Mouse (Mus musculus) naive thymus-derived CD4-positive, alpha-beta T cell, adult 2 months (primary cell): Measurements from ENCODE around the gene Map3k13.
"Not testable (repeated sequence)": the region's sequence is repeated elsewhere in the genome, so short reads cannot be mapped to it uniquely, and the experiment has no call there.

ENCODE experiments used
- DNase-seq: peaks from one replicate; pipeline ENCODE4 v3.0.0-alpha.2; 2011; ENCODE audit warnings: low read depth

Map3k13 gene

GRCm38 (mm10) chr16:21906902-21907301, 112.8 kb downstream of the Map3k13 start:
- DNase-seq: no peak

- not testable (repeated sequence) for DNase-seq
Observed at GRCm38 (mm10) chr16:21908906-21909305, 114.8 kb downstream of the Map3k13 start.

GRCm38 (mm10) chr16:21913347-21913746, 119.2 kb downstream of the Map3k13 start:
- DNase-seq: peak; percentile 2

- no peak for DNase-seq
Observed at GRCm38 (mm10) chr16:21916681-21917080, 122.5 kb downstream of the Map3k13 start.

- no peak for DNase-seq
Observed at GRCm38 (mm10) chr16:21928471-21928870, 134.3 kb downstream of the Map3k13 start.

- peak; percentile 91 for DNase-seq
Observed at GRCm38 (mm10) chr16:21946761-21947715, 152.9 kb downstream of the Map3k13 start, which contains the start of gene Tmem41a. Gene Tmem41a, minus strand, starts transcription at chr16:21947552.

- no peak for DNase-seq
Observed at GRCm38 (mm10) chr16:21955591-21955990, 161.4 kb downstream of the Map3k13 start.

GRCm38 (mm10) chr16:21965576-21965975, 171.4 kb downstream of the Map3k13 start:
- DNase-seq: no peak

GRCm38 (mm10) chr16:21969874-21970273, 175.7 kb downstream of the Map3k13 start:
- DNase-seq: no peak

- no peak for DNase-seq
Observed at GRCm38 (mm10) chr16:21970536-21970935, 176.4 kb downstream of the Map3k13 start.

- no peak for DNase-seq
Observed at GRCm38 (mm10) chr16:21971446-21971845, 177.3 kb downstream of the Map3k13 start.

- DNase-seq: no peak
Observed at GRCm38 (mm10) chr16:21976203-21976602, 182.1 kb downstream of the Map3k13 start.

- no peak for DNase-seq
Observed at GRCm38 (mm10) chr16:21977347-21977746, 183.2 kb downstream of the Map3k13 start.
